Mouse (Mus musculus) layer of hippocampus, adult 9-11 months (tissue): ENCODE measurements at regions not wholly inside any gene's neighbourhood (a gene's known extent, or its start where the extent isn't known, plus 50 kb on each side); places are given as distances from the start of the nearest gene placed in this dataset.
A peak's percentile ranks its signal among the peaks of the same experiment; 100 is the strongest.

ENCODE experiments used
- DNase-seq: peaks from one replicate; pipeline ENCODE4 v3.0.0; 2022

DNA sequence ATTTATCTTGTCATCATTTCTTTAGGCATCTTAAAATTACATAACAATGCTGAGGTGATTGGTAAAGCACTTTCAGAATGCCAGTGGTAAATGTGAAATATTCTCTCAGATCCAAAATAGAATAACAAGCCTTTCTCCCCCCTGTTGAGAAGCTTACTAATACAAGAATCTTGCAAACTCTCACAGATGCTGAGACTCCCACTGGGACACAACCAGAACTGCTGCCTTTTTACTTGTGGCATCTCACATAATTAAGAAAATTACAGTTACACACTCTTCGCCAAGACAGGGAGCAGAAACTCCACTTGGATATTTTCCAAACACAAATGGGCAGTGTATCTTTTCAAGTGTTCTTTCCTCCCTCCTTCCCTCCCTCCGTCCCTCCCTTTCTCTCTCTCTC, 1665.2 kb upstream of the G6pd2 start:
- DNase-seq: peak; percentile 3

DNA sequence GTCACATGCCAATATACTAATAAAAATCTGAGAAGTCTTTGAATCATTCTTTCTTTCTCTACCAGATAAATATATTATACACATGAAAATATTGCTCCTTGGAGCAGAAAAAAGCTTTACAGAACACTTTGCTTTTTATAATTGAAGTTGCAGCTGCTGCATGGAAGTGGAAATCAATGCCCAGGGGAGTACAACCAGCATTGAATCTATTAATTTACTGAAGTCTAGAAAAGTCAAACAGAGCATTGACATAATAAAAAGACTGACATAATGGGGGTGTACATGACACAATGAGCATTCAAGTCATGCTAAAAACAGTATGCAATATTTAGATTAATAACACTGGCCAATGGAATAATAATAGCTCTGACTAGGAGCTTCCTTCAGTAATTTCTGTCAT, 1663.0 kb upstream of the G6pd2 start:
- DNase-seq: no peak
